Mouse (Mus musculus): ENCODE measurements around the gene Scgb2b17. TPM values are rescaled to one million over a fixed set of nuclear protein-coding genes. Genes with fewer than 3 reads are reported as not detected.
"Not testable (repeated sequence)": the region's sequence is repeated elsewhere in the genome, so short reads cannot be mapped to it uniquely, and the experiment has no call there.

The Scgb2b17 gene
- polyA plus RNA-seq (2017; shearing (Covaris generic)), result not detected

DNA sequence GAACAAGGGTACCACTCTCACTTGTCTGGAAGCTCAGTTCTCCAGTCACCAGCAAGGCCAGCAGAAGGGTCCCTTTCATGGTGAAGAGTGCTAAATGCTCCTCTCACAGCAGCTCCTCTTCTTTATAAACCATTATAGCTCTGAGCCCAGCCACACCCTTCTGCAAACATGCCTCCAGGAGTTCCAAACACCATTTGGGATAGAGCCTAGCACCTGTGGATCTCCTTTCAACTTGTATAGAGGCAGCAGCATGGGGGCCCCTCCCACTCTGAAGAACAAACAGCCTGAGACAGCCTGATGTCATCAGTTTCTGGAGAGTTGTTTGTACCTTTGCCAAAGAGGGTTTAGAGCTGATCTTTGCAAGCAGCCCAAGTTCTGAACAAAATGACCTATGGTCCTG is at the start of gene Scgb2b17:
TSS of gene Scgb2b17 (minus strand) at position 101 of the 400 bp plus-strand sequence.
- not testable (repeated sequence) for ATAC-seq

- not testable (repeated sequence) for ATAC-seq
Observed at GRCm38 (mm10) chr7:33063149-33063548, 6.8 kb upstream of the Scgb2b17 start, which contains the start of gene Scgb1b17. Scgb1b17 (plus strand) TSS chr7:33063449.

Other genes starting within 250 kb of the Scgb2b17 start
- gene Scgb2b15, start 226.9 kb downstream of the Scgb2b17 start, polyA plus RNA-seq (2017; shearing (Covaris generic)), result not detected
- gene Scgb1b15, start 220.0 kb downstream of the Scgb2b17 start, polyA plus RNA-seq (2017; shearing (Covaris generic)), result not detected
- gene Scgb1b17, start 6.9 kb upstream of the Scgb2b17 start, polyA plus RNA-seq (2017; shearing (Covaris generic)), result not detected
- not detected for gene Scgb2b18, start 117.3 kb upstream of the Scgb2b17 start, polyA plus RNA-seq (2017; shearing (Covaris generic))
- gene Scgb1b18, start 129.0 kb upstream of the Scgb2b17 start, polyA plus RNA-seq (2017; shearing (Covaris generic)), result not detected
- not detected for gene Scgb2b19, start 223.8 kb upstream of the Scgb2b17 start, polyA plus RNA-seq (2017; shearing (Covaris generic))
- not detected for gene Scgb1b19, start 230.7 kb upstream of the Scgb2b17 start, polyA plus RNA-seq (2017; shearing (Covaris generic))